Mouse (Mus musculus) liver, embryonic 14.5 days (tissue): ENCODE data around the gene Midn.

Experiments used
- CTCF ChIP-seq: IDR thresholded peaks from 2 replicates; pipeline ENCODE4 v1.5.1; 2016; ENCODE audit warnings: antibody characterized with exemption, low read depth, control low read depth
- EP300 ChIP-seq: IDR thresholded peaks from 2 replicates; pipeline ENCODE4 v1.6.1; 2016; ENCODE audit warnings: antibody characterized with exemption, low read depth

GRCm38 (mm10) chr10:80174705-80175104 lies 26.6 kb downstream of the Midn start:
- TF ChIP-seq CTCF (peak; percentile 85), EP300 (no peak)
